Mouse (Mus musculus): ENCODE results near the gene Dusp27.

- TF ChIP-seq POLR2A (IDR thresholded peaks at IDR 0.05; ENCODE audit: low read depth, low read length) = no peak
- no peak for TF ChIP-seq CTCF (IDR thresholded peaks at IDR 0.05; ENCODE audit: borderline replicate concordance, insufficient read depth, low read length)
These were observed 45.9 kb upstream of the Dusp27 start for GRCm38 (mm10) chr1:166173621-166174020.

Data from embryonic fibroblast, embryonic 13.5 days (primary cell).